Mouse (Mus musculus) erythroblast, embryonic 14.5 days (primary cell): ENCODE measurements around the gene Dppa5a.
"Not testable (repeated sequence)": the region's sequence is repeated elsewhere in the genome, so short reads cannot be mapped to it uniquely, and the experiment has no call there.

ENCODE experiments used
- GATA1 ChIP-seq: IDR thresholded peaks from 2 replicates; pipeline ENCODE4 v1.6.1; 2012; ENCODE audit warnings: low read length, inconsistent platforms, mixed read lengths
- TAL1 ChIP-seq: IDR thresholded peaks from 3 replicates; pipeline ENCODE4 v1.6.1; 2012; ENCODE audit warnings: low read length, inconsistent platforms, mixed read lengths

DNA sequence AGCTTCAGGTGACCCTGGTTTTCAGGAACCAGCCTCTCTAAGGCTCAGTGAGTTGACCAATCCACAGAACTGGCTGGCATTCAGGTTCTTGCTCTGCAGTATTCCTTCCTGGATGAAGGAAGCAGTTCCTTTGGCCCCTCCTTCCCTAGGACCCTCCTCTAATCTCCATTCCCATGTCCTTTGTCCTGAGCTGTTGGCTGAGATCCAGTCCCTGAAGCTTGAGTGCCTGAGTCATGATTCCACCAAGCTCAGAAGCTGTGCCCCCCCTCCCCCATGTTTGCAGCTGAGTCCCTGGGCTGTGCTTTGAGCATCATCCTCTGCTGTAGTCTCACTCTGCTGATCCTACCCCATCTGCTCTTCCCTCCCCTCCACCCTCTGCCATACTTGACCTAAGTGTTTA is 30.9 kb downstream of the Dppa5a start:
- TF ChIP-seq TAL1, GATA1: not testable (repeated sequence)
